Mouse (Mus musculus) CD4-positive, CD25-positive, alpha-beta regulatory T cell, adult 2 months (primary cell): ENCODE data around the gene Ptgr1.
A peak's percentile ranks its signal among the peaks of the same experiment; 100 is the strongest.

ENCODE experiments used
- DNase-seq: peaks from one replicate; pipeline ENCODE4 v3.0.0-alpha.2; 2012; ENCODE audit warnings: low read depth, low spot score

Gene Ptgr1

GRCm38 (mm10) chr4:58986540-58987190, at the start of gene Ptgr1:
Gene Ptgr1 (minus strand): TSS chr4:58987119.
- peak; percentile 84 for DNase-seq

GRCm38 (mm10) chr4:59035786-59036350, 48.9 kb upstream of the Ptgr1 start:
- peak; percentile 19 for DNase-seq

- DNase-seq = peak; percentile 79
Observed at GRCm38 (mm10) chr4:59034918-59035785, 48.2 kb upstream of the Ptgr1 start, which contains the start of gene Gng10. Gene Gng10 (plus strand): TSS chr4:59035088.

GRCm38 (mm10) chr4:59034325-59034917, 47.5 kb upstream of the Ptgr1 start:
- DNase-seq = peak; percentile 19

GRCm38 (mm10) chr4:59016922-59017321, 30.0 kb upstream of the Ptgr1 start:
- DNase-seq = no peak

GRCm38 (mm10) chr4:59015181-59015580, 28.3 kb upstream of the Ptgr1 start:
- DNase-seq = no peak

GRCm38 (mm10) chr4:59011446-59011845, 24.5 kb upstream of the Ptgr1 start:
- no peak for DNase-seq

- DNase-seq = peak; percentile 10
Observed at GRCm38 (mm10) chr4:59009696-59010095, 22.8 kb upstream of the Ptgr1 start.

- peak; percentile 62 for DNase-seq
Observed at GRCm38 (mm10) chr4:59009186-59009585, 22.3 kb upstream of the Ptgr1 start.

- no peak for DNase-seq
Observed at GRCm38 (mm10) chr4:59007974-59008373, 21.1 kb upstream of the Ptgr1 start.

GRCm38 (mm10) chr4:59007016-59007415, 20.1 kb upstream of the Ptgr1 start:
- no peak for DNase-seq

GRCm38 (mm10) chr4:59006211-59006610, 19.3 kb upstream of the Ptgr1 start:
- DNase-seq = no peak

- no peak for DNase-seq
Observed at GRCm38 (mm10) chr4:59003806-59004200, 16.9 kb upstream of the Ptgr1 start.

- peak; percentile 97 for DNase-seq
Observed at GRCm38 (mm10) chr4:59002948-59003805, 16.3 kb upstream of the Ptgr1 start, which contains the start of gene Gm20503. Gene Gm20503 (plus strand): TSS chr4:59003210.

GRCm38 (mm10) chr4:59000614-59001013, 13.7 kb upstream of the Ptgr1 start:
- peak; percentile 89 for DNase-seq

GRCm38 (mm10) chr4:58999686-59000085, 12.8 kb upstream of the Ptgr1 start:
- DNase-seq = peak; percentile 86

- DNase-seq = no peak
Observed at GRCm38 (mm10) chr4:58998688-58999087, 11.8 kb upstream of the Ptgr1 start.

GRCm38 (mm10) chr4:58997081-58997480, 10.2 kb upstream of the Ptgr1 start:
- no peak for DNase-seq

GRCm38 (mm10) chr4:58995251-58995693, 8.4 kb upstream of the Ptgr1 start:
- no peak for DNase-seq

- DNase-seq = no peak
Observed at GRCm38 (mm10) chr4:58994762-58995161, 7.8 kb upstream of the Ptgr1 start, which contains the start of gene Dnajc25. Gene Dnajc25 (plus strand): TSS chr4:58995062.

- DNase-seq = no peak
Observed at GRCm38 (mm10) chr4:58992195-58992594, 5.3 kb upstream of the Ptgr1 start.
